Mouse (Mus musculus) frontal cortex, postnatal 25 days (tissue): ENCODE measurements around the gene Phf10.
"Not testable (repeated sequence)": the region's sequence is repeated elsewhere in the genome, so short reads cannot be mapped to it uniquely, and the experiment has no call there.

ENCODE experiments used
- DNase-seq, 2 experiments: peaks; one replicate each; pipeline ENCODE4 v3.0.0; 2022; ENCODE audit warnings: low spot score in 2 of 2

The Phf10 gene

GRCm38 (mm10) chr17:14943009-14943728 is 17.9 kb downstream of the Phf10 start, which contains the start of the genes Wdr27 and 1600012H06Rik:
Wdr27 (minus strand) TSS chr17:14943158.
1600012H06Rik (plus strand) TSS chr17:14943184.
- DNase-seq: peak; percentile 96 to 98

- DNase-seq: not testable (repeated sequence)
Observed at GRCm38 (mm10) chr17:14942181-14942580, 18.9 kb downstream of the Phf10 start.

- no peak for DNase-seq
Observed at GRCm38 (mm10) chr17:14935841-14936605, 25.1 kb downstream of the Phf10 start.

- not testable (repeated sequence) for DNase-seq
Observed at GRCm38 (mm10) chr17:14935280-14935679, 25.8 kb downstream of the Phf10 start.

- no peak for DNase-seq
Observed at GRCm38 (mm10) chr17:14931469-14931868, 29.6 kb downstream of the Phf10 start.

GRCm38 (mm10) chr17:14930697-14931096 is 30.4 kb downstream of the Phf10 start:
- DNase-seq: no peak

- DNase-seq: no peak
Observed at GRCm38 (mm10) chr17:14928631-14929030, 32.4 kb downstream of the Phf10 start.

- no peak for DNase-seq
Observed at GRCm38 (mm10) chr17:14927644-14928218, 33.3 kb downstream of the Phf10 start.

- DNase-seq: no peak
Observed at GRCm38 (mm10) chr17:14921582-14921981, 39.5 kb downstream of the Phf10 start.

GRCm38 (mm10) chr17:14917866-14918265 is 43.2 kb downstream of the Phf10 start:
- DNase-seq: no peak

GRCm38 (mm10) chr17:14914401-14914800 is 46.7 kb downstream of the Phf10 start:
- DNase-seq: no peak

- no peak for DNase-seq
Observed at GRCm38 (mm10) chr17:14912981-14913380, 48.1 kb downstream of the Phf10 start.

GRCm38 (mm10) chr17:14912420-14912819 is 48.7 kb downstream of the Phf10 start:
- no peak for DNase-seq

- DNase-seq: no peak
Observed at GRCm38 (mm10) chr17:14910771-14911170, 50.3 kb downstream of the Phf10 start.

- no peak for DNase-seq
Observed at GRCm38 (mm10) chr17:14909331-14909730, 51.7 kb downstream of the Phf10 start.

GRCm38 (mm10) chr17:14907136-14907535 is 53.9 kb downstream of the Phf10 start:
- no peak for DNase-seq

- no peak for DNase-seq
Observed at GRCm38 (mm10) chr17:14906611-14907010, 54.5 kb downstream of the Phf10 start.

- peak; percentile 53 to 78 for DNase-seq
Observed at GRCm38 (mm10) chr17:14904637-14905265, 56.3 kb downstream of the Phf10 start.

- DNase-seq: no peak
Observed at GRCm38 (mm10) chr17:14904206-14904605, 56.9 kb downstream of the Phf10 start.

- no peak for DNase-seq
Observed at GRCm38 (mm10) chr17:14903212-14903611, 57.9 kb downstream of the Phf10 start.

GRCm38 (mm10) chr17:14898972-14899371 is 62.1 kb downstream of the Phf10 start:
- DNase-seq: no peak

- DNase-seq: not testable (repeated sequence)
Observed at GRCm38 (mm10) chr17:14895058-14895457, 66.0 kb downstream of the Phf10 start.
